Mouse (Mus musculus) left cerebral cortex, adult 2 months (tissue): Measurements from ENCODE around the gene Phc1. TPM values are rescaled to one million over a fixed set of nuclear protein-coding genes. Genes with fewer than 3 reads are reported as not detected.

Source experiments
- DNase-seq, 2 experiments: peaks; one replicate each; pipeline ENCODE4 v3.0.0; 2021 to 2022; ENCODE audit warnings: low spot score in 2 of 2, mixed read lengths in 1 of 2; ENCODE audit errors: extremely low spot score in 1 of 2
- H3K27ac ChIP-seq: fragments of 200-600 bp; 2 replicates; pipeline ENCODE4 v1.8.1; 2022
- H3K4me3 ChIP-seq: fragments of 200-600 bp; 2 replicates; pipeline ENCODE4 v1.8.1; 2022
- CTCF ChIP-seq: fragments of 200-600 bp; IDR thresholded peaks from 2 replicates; pipeline ENCODE4 v1.8.1; 2022; ENCODE audit warnings: antibody characterized with exemption, mild to moderate bottlenecking, moderate library complexity
- intact Hi-C: fragments of 180-260 bp; cut with DNase I; formaldehyde crosslinking; loops from one replicate; pipeline ENCODE4 v1.15.1; 2025
- total RNA-seq, 2 experiments: library from RNA; stranded (reverse); gene quantifications; 2 replicates each; pipeline ENCODE4 v1.2.3; 2021

Phc1 gene
- total RNA-seq, 2 experiments from 2014 or later = 57.9 to 64.0 TPM

DNA sequence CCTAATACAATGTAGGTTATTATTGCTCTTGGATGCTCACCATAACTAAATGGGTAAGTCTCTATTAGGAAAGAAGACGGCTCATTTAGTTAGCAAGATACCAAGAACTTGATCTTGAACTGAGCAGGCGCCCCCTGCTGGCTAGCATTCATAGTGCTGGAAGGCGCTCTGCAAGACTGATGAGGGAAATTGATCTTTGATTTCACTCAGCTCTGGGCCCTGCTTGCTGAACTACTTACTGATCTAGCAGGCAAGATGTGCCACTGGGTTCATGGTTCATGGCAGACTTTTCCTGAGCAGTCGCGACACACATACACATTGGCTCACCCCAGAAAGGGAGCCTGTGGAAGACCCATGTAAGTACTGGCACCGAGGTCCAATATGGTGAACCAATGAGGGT is 36.0 kb downstream of the Phc1 start:
- H3K4me3 ChIP-seq = no peak overlapping the region
- peak; percentile 98 for TF ChIP-seq CTCF
- H3K27ac ChIP-seq = no peak overlapping the region
- intact Hi-C loops = loop anchor here (10.0 kb wide), 2 partner anchors 200 to 1030 kb away; no protein-coding TSS in a partner anchor
- DNase-seq = peak; percentile 76 to 84

DNA sequence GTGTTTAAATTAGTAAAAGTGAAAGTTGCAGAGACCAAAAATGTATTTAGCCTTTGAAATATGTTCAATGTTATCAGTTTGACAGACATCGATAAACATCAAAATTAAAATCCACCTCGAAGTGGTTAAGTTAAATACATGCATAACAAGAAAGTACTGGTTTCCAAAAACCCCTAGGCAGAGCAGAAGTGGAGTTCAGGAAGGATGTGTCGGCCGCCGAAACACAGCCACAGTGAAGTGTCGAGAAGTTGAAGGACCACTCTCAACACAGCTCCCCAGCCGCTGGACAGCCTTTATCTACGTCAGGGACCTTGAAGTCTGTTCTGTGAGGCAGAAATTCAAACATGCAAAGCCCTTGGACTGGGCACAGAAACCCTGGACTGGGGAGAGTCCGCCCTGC is 36.8 kb downstream of the Phc1 start:
- intact Hi-C loops = loop anchor here (2.0 to 10.0 kb wide), 3 partner anchors 199 to 1029 kb away; no protein-coding TSS in a partner anchor
- no peak for DNase-seq
- no peak for TF ChIP-seq CTCF
- Histone ChIP-seq H3K27ac (no peak overlapping the region), H3K4me3 (no peak overlapping the region)

DNA sequence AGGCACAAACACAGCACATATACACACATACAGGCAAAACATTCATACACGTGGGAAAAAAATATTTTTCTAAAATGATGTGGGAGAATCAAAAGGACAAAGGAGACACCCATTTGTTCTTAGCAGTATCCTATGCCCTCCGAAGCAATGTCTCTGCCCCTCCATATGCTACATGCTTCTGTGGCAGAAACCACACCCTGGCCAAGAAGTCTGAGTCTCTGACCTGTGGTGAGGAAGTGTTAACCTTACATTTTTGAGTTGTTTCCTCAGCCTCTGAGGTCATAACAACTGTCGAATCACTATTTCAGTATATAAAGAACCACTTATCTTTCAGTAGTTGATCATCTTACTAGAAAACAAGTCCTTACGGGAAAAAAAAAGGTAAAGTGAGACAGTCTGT is 37.7 kb downstream of the Phc1 start:
- intact Hi-C loops = loop anchor here (2.0 to 10.0 kb wide), 3 partner anchors 198 to 1028 kb away; no protein-coding TSS in a partner anchor
- Histone ChIP-seq H3K4me3 (no peak overlapping the region), H3K27ac (no peak overlapping the region)
- no peak for TF ChIP-seq CTCF
- no peak for DNase-seq

DNA sequence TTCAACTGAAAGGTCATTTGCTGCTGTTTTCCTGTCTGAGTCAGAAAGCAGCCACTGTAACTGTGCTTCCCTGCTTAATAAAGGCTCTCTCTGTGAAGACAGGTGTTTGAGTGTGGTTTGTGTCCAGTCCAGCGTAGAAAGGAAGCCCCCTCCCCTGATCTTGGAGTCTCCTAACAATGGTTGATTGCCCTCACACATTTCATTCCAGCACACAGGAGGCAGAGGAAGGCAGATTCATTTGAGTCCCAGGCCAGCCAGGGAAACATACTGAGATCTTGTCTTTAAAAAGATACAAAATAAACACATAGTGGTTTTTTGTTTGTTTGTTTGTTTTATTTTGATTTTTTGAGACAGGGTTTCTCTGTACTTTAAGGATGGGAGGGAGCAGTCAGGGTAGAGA is 38.2 kb downstream of the Phc1 start:
- no peak for TF ChIP-seq CTCF
- H3K27ac ChIP-seq = no peak overlapping the region
- intact Hi-C loops = loop anchor here (2.0 to 10.0 kb wide), 3 partner anchors 197 to 1027 kb away; no protein-coding TSS in a partner anchor

DNA sequence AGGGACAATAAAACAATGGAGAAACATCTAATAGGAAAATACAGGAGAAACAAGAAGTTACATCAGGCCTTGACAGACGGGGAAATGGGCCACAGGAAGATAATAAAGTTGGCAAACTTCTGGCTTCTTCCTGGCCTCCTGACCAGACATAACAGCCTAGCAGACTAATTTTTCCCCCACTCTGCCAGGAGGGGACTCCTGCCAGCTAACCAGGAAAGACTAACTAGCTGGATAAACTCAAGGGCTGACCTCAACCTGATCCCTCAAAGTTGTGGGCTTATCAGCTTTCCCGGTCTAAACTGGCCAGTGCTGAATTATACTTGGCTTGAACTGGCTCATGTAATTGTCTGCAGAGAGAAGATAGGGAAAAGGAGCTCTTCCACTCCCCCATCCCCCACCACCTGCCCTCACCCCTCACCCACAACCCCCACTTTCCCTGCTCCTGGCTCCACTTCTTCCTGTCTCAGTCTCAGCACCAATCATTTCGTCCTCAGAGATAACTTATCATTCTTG is 40.7 kb downstream of the Phc1 start:
- no peak for TF ChIP-seq CTCF
- no peak overlapping the region for H3K4me3 ChIP-seq
- intact Hi-C loops = loop anchor here (10.0 kb wide), 2 partner anchors 195 to 1025 kb away; no protein-coding TSS in a partner anchor
- no peak overlapping the region for H3K27ac ChIP-seq
- DNase-seq = no peak

More for the DNA sequence above, 38.2 kb downstream of the Phc1 start:
- no peak for DNase-seq
- no peak overlapping the region for H3K4me3 ChIP-seq

DNA sequence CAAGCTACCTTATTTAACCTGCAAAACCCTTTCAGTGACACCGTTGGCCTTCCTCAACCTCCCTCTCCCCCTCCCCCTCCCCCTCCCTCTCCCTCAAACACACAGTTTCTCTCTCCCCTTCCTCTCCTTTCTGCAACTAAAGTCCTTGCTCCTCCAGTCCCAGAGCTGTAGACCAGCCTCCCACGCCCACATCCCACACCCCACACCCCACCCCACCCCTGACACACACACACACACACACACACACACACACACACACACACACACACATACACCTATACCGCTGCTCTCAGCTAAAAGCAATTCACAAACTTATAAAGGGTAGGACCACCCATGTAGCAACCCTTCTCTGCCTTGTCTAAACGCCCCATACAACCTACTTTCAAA is 42.1 kb downstream of the Phc1 start:
- Histone ChIP-seq H3K4me3 (no peak overlapping the region), H3K27ac (no peak overlapping the region)
- no peak for TF ChIP-seq CTCF
- intact Hi-C loops = no loop called here
- DNase-seq = no peak

DNA sequence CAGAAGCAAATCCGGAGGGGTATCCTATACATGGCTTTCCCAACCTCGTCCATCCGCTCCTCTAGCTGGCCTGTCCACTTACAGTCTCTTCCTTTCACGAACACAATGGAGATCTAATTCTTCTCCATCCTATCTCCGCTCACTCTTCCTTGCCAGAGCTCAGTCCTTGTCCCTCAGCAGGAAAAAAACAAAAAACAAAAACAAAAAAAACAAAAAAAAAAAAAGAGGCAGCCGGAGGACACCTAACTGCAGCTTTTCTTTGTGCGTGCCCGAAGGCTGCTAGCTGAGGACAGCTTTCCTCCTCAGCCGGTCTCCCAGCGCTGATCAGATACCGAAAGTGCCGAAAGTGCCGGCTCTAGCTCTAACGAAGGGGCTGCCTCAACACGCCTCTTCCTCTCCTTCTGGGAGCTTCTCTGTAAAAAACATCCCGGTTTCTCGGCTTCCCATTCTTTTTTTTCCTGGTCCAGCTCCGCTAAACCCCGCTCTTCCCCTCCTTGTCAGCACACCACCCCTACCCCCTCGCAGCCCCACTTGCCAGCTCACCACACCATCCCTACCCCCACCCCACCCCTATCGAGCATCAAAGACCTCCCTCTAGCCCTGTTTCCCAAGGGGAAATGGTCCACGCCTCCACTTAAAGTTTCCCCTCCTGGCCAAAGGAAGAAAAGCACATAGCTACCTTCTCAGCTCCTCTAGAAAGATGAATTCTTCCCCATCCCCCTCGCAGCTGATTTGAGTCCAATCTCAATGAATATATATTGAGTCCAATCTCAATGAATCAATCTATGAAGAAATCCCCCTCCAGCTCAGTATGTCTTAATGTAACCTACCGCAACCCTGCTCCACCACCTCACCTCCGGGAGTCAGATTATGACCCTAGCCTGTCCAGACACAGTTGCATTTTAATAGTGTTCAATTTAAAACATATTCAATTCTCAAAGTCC is 42.8 kb downstream of the Phc1 start:
- intact Hi-C loops = no loop called here
- Histone ChIP-seq H3K27ac (peak overlapping the region; percentile 47), H3K4me3 (peak overlapping the region; percentile 54)
- DNase-seq = peak in 1 of 2 experiments; percentile 17
- peak; percentile 18; the same call in 1 of the 2 replicates for TF ChIP-seq CTCF

DNA sequence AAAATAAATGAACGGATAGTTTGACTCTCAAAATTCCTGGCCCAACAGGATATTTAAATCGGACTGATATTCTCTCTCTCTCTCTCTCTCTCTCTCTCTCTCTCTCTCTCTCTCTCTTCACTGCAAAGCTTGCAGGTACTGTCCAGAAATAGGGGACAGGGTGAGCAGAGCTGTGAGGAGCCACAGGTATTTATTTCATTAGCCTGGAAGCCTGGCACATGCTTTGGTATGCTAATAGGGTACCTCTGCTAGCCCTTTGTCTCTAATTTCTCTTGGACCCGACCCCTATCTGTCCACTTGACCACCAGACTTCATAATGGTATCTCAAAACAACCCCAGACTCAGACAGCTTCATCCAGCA is 43.5 kb downstream of the Phc1 start:
- no peak for TF ChIP-seq CTCF
- DNase-seq = no peak
- Histone ChIP-seq H3K27ac (peak overlapping the region; percentile 47; the same call in 1 of the 2 replicates), H3K4me3 (peak overlapping the region; percentile 54)
- intact Hi-C loops = no loop called here

DNA sequence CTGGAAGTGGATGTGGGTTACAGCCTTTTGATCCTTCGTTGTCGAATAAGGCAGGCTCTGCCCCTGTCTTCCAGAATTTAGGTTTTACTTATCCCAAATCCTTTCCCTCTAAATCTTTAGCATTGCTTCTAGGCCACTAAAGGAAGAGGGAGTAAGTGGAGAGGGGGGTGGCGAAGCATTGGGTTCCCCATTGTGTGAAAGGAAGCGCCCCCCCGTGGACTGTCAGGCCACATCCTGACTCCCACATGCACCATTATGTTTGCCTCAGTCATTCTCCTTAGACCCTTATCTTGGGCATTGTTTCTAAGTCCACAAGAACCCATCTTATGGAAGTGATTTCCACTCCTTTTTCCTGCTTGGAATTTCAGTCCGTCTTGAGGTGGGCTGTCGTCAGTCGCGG is 45.1 kb downstream of the Phc1 start:
- intact Hi-C loops = no loop called here

DNA sequence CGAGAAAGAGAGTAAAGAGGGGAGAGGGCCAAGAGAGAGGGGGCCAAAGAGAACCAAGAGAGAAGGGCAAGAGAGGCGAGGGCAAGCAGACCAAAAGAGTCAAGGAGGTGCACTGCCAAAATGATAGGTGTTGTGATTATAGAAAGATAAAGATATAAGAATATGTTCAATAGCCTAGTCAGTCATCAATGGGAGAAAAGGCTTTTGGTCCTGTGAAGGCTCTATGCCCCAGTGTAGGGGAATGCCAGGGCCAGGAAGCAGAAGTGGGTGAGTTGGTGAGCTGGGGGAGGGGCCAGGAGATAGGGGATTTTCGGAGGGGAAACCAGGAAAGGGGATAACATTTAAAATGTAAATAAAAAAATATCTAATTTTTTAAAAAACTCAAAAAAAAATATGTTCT is 46.1 kb downstream of the Phc1 start:
- intact Hi-C loops = no loop called here
- Histone ChIP-seq H3K4me3 (no peak overlapping the region), H3K27ac (no peak overlapping the region)
- no peak for TF ChIP-seq CTCF
- DNase-seq = no peak

More for the DNA sequence above, 45.1 kb downstream of the Phc1 start:
- TF ChIP-seq CTCF = no peak
- DNase-seq = no peak
- Histone ChIP-seq H3K27ac (no peak overlapping the region), H3K4me3 (no peak overlapping the region)

DNA sequence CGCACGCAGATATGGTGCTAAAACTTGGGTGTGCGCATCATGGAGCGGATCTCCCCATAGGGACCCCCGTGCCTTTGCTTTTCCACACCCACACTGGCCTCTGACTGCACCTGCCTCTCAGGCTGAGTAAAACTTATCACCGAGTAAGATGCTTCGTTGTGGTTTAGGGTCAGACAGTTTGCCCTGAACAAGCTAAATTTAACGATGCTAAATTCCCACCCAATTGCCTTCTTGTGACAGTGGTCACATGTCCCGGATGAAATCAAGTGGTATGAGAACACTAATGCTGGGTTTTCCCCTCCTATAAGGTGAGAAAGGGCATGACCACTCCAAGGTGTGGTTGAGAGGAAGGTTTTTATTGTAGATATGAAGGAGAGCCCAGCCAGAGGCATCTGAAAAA is 46.6 kb downstream of the Phc1 start:
- intact Hi-C loops = no loop called here
- Histone ChIP-seq H3K4me3 (no peak overlapping the region), H3K27ac (no peak overlapping the region)
- DNase-seq = no peak
- TF ChIP-seq CTCF = no peak

DNA sequence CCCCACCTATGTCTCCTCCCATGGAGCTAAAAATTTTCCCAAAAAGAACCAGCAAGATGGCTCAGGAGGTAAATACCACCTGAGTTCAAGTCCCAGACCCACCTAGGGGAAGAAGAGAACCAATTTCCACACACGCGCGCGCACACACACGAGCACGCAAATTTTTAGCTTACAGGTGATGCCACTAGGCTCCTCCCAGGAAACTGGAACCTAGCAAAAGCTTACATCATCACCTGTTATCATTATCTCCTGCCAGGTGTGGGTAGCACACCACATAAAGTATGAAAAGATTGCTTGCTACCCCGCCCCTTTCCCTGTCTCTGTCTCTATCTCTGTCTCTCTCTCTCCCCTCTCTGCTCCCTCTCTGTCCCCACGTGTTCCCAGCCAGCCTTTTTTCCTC is 47.2 kb downstream of the Phc1 start:
- TF ChIP-seq CTCF = no peak
- DNase-seq = no peak
- no peak overlapping the region for H3K4me3 ChIP-seq
- H3K27ac ChIP-seq = no peak overlapping the region
- intact Hi-C loops = no loop called here
